Mouse (Mus musculus) gastrocnemius, postnatal 4 days (tissue): ENCODE results near the gene Acsl5. TPM values are rescaled to one million over a fixed set of nuclear protein-coding genes. Genes with fewer than 3 reads are reported as not detected.

Experiments used
- DNase-seq, 2 experiments: peaks; one replicate each; pipeline ENCODE4 v3.0.0; 2021 to 2022; ENCODE audit warnings: low spot score in 2 of 2, mixed read lengths in 2 of 2
- total RNA-seq, 2 experiments: library from RNA; stranded (reverse); gene quantifications; 2 replicates each; pipeline ENCODE4 v1.2.3; 2021

Acsl5 gene
- total RNA-seq, 2 experiments from 2014 or later, result 12.0 to 12.4 TPM

DNA sequence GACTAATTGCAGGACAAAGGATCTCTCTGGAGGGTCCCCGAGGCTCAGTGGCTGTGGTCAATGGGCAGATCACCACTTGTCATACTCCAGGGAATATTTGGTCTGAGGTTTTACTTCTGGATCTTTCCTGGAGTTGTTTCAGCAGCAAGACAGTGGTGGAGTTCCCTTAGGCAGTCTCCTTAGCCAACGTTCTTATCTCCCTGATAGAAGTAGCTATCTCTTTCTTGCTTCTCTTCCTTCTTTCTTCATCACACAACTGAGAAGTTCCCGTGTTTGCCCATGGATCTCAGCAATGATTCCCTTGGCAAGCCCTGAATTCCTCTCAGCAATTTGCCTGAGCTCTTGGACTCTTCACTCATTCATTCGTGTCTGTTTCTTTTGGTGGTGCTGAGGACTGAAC, 24.4 kb downstream of the Acsl5 start:
- DNase-seq, result no peak

DNA sequence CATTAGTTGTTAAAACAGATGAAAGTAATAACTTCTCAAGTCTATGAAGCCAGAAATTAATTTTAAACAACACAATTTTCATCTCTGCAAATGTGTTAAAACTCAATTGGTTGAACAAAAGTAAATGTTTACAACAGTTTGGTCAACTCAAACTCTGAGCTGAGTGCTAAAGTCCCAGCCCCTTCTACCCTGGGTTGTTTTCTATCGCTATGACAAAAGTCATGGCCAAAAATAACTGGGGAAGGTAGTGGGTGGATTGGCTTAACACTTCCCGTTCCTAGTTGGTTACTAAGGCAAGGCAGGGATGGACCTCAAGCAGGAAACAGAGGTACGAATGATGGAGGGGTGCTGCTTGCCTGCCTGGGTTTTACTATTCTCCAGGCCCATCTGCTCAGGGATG, 25.0 kb downstream of the Acsl5 start:
- no peak for DNase-seq

DNA sequence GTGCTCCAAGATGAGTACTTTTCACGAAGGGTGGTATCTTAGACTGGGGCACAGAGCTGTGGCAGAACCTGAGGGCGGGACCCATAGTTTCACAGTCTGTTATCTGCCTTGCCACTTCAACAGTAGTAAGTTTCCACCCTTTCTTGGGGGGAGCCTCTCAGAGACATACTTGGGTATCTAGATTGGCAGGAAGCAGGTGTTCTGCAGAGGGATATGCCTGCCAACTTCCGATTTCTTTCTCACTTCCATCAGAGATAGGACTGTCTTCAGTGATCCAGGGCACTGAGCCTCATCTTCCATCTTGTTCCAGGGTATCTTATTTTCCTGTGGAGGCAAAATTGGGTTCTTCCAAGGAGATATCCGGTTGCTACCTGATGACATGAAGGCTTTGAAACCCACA, 32.4 kb downstream of the Acsl5 start:
- DNase-seq, result no peak

DNA sequence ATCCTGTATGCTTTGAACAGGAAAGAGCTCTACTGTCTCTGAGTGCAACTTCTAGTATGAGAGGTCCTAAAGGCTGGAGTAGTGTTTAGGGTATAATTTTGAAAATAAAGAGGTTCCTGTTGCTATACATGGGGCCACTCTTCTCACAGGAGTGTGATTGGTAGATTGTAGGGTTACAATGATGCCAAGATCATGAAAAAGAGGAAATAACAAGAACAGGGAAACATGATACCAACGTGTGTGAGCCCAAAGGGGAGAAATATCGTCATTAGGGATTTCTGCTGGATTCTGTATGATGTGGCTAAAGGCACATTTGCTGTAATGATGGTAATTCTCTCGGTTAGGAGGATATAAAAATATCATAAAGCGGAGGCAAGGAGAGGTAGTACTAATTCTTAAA, 34.3 kb downstream of the Acsl5 start:
- no peak for DNase-seq

DNA sequence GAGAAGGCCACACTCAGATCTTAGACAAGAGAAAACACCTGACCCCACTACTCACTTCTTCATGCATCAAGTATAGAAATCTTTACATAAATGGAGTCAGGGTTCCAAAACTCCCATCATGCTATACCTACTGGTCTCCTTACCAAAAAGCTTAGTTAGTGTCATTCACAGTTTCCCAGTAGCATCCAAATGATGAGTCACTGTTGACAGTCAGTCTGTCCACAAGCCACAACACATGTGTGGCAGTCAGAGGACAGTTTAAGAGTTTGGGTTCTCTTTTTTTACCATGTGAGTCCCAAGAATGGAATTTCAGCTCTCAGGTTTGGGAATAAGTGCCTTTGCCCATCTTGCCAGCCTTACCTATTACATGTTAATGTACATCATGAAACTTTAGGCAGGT, 37.2 kb downstream of the Acsl5 start:
- no peak for DNase-seq

DNA sequence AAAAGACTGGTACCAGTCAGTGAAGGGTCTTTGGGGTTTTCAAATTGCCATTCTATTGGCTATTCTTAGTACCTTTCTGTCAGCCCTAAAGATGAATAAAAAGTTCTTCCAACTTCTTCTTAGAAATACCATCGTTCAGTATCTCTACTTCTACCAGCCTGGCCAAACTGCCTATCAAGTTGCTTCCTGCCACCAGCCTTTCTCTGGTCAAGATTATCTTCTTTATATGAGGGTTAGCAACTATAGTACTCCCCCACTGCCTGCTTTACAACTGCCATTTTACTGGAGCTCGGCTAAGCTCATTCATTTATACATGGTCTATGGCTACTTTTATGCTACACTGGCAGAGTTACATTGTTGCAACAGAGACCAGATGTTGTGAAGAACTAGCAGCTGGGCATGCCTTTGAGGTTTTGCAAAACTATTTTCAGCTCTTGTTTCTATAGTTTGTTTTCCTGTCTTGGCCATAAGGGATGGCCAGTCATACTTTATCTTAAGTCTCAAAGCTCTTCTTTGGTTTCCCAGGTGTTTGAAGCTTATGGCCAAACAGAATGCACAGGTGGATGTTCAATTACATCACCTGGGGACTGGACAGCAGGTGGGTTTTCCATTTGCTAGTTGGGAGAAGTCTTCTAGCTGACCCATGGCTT, 39.0 kb downstream of the Acsl5 start:
- DNase-seq, result no peak

DNA sequence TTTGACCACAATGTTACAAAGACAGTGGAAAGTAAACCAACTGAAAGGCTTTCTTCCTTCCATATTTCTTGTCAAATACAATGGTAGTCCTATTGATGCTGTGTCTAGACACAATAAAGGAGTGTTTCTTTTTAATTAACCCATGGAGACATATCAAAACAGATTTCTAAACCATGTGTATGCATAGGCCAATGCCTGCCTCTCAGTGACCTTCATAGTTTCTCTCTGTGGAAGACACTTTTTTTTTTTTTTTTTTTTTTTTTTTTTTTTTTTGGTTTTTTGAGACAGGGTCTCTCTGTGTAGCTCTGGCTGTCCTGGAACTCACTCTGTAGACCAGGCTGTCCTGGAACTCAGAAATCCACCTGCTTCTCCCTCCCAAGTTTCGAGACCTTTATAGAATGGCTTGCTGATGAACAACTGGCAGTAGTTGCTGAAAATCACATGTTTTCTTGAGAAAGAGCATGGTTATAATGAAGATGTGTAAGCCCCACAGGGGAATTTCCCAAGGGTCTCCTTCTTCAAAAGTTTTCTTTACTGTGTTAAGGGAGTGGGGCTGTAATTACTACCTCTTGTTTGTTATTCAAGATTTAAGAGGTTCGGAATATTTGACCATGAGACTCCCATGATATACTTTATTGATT, 40.6 kb downstream of the Acsl5 start:
- DNase-seq, result no peak

DNA sequence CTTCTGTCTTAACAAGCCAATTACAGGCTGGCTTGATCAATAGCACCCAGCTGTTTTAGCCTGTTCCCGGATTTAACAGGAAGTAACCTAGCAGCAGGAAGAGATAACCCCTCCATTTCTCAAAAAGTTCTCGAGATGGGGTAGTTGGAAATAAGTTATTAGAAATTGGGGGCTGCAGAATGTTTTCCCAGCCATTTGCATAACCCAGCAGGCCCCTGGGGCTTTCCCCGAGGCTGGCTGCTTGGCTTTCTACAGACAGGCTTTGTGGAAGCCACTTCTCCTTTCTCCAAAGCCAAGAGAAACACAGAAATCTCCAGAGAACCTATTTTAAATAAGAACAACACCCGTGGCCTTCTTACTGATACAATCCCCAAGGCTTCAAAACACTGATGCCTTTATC, 41.4 kb downstream of the Acsl5 start:
- no peak for DNase-seq

DNA sequence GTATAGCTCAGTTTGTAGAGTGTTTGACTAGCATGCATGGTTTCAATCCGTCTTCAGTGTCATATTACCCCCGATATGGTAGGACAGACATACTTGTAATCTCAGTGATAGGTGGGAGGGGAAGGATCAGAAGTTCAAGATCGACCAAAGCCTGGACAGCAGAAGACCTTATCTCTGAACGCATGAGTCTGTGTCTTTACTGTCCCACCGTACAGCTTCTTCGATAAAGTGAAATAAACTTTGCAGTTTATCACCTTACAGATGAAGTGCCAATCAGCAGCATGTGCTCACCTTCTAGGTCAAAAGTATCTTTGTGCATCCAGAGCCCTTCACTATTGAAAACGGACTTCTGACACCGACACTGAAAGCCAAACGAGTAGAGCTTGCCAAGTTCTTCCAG, 43.3 kb downstream of the Acsl5 start:
- no peak for DNase-seq

DNA sequence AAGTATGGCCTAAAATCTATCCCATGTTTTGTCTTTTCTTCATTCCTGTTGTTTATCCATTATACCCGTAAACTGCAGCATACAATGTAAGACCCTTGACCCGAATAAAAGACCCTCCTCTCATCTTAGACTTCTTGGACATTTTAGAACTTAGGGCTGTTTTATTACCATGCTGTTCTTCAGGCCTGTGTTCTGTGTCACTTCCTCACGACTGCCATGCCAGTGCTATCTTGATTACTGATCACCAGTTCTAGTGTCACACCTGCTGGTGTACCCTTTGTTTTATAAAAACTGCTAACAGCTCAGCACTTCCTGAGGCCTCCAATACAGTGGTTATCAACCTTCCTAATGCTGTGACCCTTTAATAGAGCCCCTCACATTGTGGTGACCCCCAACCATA, 43.8 kb downstream of the Acsl5 start:
- no peak for DNase-seq

DNA sequence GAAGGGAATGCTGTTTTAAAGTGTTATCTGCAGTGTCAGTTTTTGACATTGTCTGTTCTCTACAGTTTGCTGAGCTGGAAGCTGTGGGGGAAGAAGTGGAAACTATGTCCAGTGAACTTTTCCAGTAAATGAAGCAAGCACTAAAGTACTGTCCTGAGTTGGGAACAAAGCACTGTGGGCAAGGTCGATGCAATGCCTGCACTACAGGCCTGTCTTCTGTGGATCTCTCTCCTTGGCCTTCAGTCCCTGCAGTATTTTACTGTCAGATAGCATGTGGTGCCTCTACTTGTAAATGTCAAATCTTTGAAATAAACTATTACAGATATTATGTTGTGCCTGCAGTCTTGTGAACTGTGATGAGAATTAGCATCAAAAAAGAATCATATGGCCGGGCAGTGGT, 44.6 kb downstream of the Acsl5 start:
- no peak for DNase-seq

DNA sequence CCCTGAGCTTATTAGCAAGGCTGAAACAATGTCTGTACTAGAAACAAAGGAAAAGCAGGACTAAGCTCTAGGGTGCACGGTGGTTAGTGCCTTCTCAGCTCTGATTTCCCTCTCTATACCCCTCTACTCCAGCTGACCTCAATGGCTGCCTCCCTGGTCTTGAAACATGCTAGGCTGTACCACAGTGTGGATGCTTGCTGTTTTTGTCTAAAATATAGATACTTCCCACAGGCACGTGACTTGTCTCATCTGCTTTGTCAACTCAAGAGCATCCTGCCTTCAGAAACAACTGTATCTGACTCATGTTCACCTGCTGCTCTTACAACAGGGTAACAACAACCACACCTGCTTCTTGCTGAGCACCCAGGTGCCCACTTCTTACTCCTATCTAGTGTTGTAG, 45.8 kb downstream of the Acsl5 start:
- DNase-seq, result no peak

DNA sequence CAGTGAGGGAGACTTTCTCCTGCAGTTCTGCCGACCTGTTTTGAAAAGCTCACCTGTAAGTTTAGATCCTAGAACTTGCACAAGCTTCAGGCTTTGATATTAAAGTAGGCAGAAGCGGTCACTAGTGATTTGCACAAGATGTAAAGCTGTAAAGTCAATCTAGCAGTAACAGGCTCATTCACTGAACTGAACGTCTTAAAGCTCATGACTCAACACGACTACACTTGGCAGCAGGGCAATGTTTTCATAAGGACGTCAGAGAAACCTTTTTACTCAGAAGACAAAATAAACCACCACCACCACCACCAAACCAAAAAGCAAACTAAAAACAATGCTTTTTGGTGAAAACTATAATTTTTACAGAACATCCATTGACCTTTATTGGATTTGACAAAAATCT, 46.2 kb downstream of the Acsl5 start:
- DNase-seq, result no peak

DNA sequence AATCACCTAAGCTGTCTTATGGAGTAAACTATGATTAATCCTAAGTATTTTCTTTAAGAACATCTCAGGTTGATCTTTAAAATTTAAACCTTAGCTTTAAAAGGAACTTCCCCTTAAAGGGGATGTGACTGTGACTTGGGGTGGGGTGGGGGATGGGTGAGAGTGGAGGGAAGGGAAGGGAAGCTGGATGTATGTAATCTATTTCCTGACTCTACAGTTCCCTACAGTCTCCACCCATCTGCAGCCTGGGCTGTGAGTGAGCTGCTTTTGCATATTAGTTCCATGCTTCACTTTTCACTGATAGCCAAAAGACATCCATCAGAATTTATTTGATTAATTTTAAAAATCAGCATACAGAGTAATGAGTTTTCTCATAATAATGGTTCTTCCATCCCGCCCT, 47.6 kb downstream of the Acsl5 start:
- no peak for DNase-seq

DNA sequence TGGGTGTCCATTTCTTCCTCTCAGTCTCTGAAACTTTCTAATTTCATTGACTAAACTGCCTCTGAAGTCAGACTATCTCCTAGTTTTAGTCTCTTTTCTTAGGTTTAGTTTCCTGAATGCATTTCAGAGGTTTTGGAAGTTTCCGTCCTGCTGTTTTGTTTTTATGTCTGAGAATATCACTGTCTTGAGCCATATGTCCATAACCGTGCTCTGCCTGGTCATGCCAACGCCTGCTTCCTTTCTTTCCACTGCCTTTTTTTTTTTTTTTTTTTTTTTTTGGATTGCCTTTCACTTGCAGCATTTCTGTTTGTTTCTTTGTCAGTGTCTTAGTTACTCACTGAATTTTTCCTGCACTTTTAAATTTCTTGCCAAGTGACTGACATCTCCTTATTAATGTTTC, 48.8 kb downstream of the Acsl5 start:
- no peak for DNase-seq

DNA sequence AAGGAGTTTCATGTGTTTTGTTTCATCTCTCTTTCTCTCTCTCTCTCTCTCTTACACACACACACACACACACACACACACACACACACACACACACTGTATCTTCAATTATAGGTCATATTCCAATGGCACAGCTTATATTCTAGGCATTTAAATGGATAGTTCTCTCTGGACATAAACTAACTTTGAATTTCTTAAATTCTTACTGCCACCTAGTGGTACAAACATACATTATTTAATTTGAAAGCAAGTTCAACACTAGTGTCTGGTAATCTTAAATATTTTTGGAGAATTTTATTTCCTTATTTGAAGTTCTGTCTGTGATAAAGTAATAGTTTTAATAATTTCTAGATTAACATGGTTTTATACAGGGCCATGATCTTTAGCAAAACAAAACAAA, 53.3 kb downstream of the Acsl5 start:
- no peak for DNase-seq

DNA sequence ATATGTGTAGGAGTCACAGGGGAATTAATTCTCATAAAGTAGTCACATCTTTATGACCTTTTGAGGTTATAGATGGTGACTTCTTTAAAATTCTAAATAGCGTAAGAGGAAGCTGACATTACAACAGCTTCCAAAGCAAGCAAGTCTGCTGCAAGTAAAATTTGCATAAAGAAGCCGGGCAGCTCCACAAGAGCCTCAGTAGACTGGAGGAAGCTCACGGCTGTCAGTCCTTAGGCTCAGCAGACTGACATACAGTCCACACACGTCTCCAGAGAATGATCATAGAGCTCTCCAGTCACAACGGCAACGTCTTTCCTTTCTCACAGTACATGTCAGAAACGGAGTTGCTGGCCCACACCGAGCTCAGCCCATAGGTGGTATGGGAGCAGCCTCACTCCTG, 60.1 kb downstream of the Acsl5 start:
- DNase-seq, result no peak

DNA sequence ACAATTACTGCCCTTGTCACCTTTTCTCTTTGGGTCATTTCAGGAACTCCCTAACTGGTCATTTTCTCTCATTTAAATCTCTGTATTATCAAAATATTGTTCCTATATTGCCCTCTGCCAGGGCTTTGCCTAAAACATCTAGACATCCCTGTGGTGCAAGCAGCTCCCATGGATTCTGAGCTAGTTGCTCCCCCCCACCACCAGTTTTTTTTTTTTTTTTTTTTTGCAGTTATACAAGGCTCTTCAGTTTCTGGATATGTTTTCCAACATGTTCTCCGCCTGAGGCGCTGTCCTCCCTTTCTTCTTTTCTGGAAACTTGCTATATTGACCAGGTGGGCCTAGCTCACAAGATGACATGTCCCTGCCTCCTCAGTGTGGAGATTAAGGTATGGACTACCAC, 61.9 kb downstream of the Acsl5 start:
- DNase-seq, result no peak

DNA sequence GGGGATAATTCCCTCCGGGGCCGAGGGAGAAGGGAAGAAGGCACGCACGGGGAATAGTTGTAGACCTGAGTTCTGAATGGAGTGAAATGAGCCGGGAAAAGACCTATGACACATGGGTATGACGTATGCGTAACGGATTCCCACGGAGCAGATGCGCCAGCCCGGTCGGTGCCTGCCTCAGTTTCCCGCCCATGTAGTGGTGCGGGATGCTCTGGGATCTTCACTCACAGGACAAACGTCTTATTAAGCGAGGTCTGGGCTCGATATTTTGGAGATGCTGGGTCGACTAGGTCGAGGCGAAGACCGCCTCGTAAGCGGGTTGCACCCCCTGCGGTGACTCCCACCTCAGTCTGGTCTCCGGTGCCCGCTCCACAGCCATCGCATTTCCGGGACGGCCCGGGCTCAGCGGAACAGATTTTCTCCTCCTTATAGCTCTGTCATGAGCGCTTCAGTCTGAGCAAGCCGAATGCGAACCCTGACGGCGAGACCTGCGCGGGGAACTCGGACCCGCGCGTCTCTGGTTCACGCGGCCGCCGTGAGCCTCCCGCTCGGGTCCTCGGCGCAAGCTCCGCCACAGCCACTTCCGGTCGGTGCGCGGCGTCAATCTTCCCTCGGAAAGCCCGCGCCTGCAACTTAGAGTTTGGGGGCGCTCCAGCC, 63.8 kb downstream of the Acsl5 start, which contains the start of gene Zdhhc6:
TSS of gene Zdhhc6 (minus strand) at position 581 of the 657 bp plus-strand sequence.
- peak; percentile 79 to 89 for DNase-seq

DNA sequence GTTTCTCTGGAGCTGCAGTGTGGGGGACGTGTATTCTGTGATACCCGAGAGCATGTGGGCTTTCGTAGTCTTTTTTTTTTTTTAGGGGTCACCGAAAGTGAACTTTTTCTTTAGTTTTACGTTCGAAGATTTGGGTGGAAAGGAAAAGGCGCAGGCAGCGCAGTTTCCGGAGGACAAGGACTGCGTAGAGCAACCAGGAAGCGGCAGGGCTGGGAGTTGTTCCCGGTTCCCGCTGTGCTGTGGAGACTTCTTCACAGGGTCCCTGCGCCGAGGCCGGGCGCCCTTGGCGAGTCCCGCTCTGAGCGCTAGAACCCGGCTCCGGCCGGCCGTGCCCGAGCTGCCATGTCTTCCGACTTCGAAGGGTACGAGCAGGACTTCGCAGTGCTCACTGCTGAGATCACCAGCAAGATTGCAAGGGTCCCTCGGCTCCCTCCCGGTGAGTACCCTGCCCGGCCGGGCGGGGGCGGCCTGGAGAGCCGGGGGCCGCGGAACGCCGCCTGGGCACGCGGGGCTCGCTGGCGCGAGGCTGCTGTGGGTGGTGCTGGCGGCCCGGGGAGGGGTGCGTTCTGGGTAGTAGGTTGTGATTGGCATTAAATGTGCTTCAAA, 64.5 kb downstream of the Acsl5 start, which contains the start of gene Vti1a:
TSS of gene Vti1a (plus strand) at position 187 of the 606 bp plus-strand sequence.
- DNase-seq, result peak; percentile 75 to 89

DNA sequence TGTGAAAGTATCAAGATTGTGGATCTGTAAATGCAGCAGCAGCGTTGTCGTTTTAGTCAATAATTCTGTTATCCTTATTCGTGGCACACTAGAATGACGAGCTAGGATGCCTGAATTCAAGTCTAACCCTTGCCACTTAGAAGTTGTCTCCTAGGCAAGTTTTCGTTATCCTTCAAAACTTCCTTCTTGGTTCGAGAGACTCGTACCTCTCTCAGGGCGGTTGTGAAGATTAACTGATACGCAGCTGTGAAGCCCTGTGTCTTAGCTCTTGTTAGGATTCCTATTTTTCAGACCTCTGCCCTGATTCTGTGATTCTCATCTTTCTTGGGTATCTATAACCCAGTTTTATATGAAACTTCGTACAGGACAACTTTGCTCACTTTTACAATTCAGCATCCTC, 65.2 kb downstream of the Acsl5 start:
- no peak for DNase-seq

DNA sequence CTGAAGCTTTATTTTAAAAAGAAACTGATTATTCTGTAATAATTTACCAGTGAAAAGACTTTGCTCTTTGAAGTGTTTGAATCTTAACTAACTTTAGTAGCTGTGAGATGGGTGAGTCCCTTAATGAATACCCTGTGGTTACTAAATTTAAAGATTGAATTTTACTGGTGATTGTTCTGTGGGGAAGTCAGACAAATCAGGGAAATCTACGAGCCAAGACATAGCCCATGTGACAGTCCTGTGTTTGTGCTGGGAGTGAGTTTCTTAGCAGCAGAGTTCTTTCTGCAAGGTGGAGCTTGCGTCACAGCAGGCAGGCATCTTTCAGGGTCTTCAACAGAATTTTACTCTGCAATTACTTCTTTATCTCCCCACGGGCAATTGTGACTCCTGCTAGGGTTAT, 67.3 kb downstream of the Acsl5 start:
- no peak for DNase-seq
